Mouse (Mus musculus) ovary, adult 18-20 months (tissue): Measurements from ENCODE around the gene Arl6ip5.
A peak's percentile ranks its signal among the peaks of the same experiment; 100 is the strongest.

Experiments
- DNase-seq: peaks from one replicate; pipeline ENCODE4 v3.0.0; 2022; ENCODE audit warnings: low spot score, mixed read lengths

The Arl6ip5 gene

DNA sequence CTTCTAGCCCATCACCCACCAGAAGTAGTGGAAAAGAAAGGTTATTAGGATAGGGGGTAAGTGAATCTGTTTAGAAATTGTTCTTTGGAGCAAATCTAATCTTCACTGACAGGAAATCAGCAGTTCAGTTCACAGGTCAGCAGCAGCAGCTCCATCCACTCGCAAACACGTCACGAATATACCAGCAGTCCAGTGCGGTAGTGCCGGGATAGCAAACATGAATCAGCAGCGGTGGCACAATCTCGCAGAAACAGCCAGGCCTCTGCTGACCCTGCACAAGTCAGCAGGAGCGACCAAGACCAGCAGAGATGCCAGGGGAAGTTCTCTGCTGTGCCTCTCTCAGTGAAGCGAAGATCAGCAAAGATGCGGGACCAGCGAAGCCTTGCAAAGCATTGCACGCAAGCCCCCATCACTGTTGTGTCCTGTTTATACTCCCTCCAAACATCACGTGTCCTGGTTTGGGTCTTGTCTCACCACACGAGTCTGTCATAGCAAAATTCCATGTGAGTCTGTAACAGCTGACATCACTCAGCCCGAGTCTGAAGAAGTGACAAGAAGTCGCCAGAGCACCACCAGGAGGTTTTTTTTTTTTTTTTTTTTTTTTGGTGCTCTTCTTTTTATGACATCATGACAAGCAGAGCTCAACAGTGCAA, 62.7 kb downstream of the Arl6ip5 start:
- no peak for DNase-seq

DNA sequence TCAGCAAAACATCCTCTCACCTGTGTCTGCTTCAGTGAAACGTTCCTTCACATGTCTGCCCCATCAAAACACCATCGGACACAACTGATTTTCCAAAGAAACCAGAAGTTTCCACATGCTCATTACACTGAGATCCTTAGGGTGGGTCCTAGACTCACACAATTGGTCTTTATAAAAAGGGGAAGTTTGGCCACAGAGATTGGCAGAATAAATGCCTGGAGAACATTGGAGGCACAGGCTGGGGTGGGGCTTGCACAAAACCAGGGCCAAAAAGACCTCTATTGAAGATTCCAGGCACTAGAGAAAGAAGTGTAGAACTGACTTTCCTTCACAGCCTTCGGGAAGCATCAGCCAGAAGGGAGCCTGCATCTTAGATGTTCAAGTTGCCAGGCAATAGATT, 63.3 kb downstream of the Arl6ip5 start:
- no peak for DNase-seq

DNA sequence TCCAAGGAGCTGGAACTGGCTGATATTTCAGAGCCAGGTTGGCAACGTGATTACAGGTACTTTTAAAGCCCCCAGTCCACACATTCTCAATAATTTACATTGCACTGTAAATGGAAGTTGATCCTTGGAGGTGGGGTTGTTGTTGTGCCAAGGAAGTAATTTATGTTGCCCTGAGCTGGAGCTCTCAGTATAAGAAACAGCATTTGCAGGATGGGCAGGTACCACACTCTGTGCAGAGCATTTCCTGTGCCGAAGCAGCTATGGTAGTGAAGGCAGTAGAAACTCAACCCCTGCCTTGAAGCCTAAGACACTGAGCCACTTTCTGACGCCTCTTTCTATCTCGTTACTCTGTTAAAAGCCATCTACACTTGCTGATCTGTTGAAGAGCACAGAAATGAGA, 65.3 kb downstream of the Arl6ip5 start:
- DNase-seq = no peak

DNA sequence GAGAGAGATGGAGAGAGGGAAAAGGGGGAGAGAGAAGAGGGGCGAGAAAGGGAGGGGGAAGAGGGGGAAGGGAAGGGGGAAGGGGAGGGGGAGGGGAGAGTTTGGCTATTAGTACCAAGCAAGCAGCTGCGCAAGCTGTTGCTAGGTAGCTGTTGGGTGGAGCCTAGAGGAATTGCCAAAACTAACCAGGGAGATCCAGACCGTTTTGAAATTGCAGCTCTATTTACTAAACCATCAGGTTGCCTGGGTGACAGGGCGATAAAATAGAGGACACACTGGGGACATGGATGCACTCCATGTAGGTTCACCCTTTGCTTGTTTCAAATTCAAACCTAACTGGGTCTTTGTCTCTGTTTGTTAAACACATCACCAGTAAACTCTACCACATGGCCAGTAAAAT, 65.9 kb downstream of the Arl6ip5 start:
- no peak for DNase-seq

DNA sequence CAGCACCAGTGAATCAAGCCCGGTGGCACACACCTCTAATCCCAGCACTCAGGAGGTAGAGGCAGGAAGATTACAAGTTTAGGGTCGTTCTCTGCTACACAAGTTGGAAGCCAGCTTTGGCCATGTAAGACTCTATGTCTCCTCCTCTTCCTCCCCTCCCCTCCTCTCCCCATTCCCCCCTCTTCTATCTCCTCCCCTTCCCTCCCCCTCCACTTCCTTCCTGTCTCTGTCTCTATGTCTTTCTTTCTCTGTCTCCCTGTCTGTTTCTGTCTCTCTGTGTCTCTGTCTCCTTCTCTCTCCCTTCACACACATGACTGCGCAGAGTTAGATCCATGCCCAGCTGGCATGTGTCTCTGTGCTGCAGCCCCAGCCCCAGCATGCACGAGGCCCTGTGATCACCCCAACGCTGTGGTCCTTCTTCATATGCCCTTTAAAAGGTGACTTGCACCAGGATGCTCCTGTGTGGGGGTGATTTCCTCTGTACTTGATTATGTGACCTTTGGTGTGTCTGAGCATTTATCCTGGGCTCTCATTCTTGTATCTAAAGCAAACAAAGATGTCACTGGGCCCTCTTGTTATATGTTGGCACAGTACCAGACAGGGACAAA, 66.5 kb downstream of the Arl6ip5 start:
- DNase-seq = no peak

DNA sequence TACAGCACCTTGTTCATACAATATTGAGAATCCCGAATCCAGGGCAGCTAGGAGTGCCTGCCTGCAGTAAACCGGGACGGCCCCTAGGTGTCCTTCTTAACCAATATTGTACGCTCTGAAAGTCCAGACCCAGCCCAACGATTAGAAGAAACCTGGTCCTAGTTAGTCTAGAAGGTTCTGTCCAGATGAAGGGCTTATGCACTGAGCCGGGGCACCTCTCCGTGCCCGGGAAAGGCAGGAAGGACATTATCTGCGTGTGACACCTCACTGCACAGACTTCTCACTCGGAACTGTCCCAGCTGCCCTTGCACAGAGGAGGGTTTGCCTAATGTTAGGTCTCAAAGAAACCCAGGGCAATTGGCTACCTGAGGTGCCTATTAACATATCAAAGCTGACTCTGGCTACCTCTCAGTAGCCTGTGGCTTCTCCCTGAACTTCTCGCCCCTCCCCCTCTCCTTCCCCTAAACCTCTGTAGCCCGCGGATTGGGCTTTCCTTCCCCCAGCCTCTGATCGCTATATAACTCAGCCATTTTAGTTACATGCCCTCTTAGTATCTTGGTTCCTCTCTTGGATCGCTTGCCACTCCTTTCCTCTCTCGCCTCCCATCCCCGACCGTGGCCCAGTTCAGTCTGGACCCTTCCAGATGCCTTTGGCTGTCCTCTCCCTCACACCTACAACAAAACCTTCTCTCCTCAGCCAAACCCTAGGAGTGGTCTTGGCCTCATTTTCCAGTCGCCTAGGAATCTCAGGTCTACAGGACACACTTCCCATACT, 67.7 kb downstream of the Arl6ip5 start:
- DNase-seq = peak; percentile 50

DNA sequence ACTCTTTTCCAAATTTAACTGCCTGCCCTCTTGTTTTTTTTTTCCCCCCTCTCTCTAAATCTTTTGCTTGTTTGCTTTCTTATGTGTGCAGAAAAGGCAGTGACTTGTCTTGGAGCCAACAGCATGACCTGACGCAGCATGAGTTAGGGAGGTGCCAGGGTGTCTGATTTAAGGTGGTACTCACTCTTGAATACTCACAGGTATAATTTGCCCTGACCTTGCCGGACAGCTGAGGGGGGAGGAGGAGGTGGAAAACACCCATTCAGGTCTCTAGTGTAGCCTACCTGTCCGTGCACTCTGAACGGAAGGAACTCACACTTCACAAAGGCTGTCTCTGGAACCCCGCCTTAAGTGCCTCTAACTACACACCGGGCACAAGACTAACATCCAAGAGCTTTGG, 68.4 kb downstream of the Arl6ip5 start:
- DNase-seq = peak; percentile 13
